Mouse (Mus musculus) Patski (cell line): ENCODE results near the gene Ambra1. TPM values are rescaled to one million over a fixed set of nuclear protein-coding genes. Genes with fewer than 3 reads are reported as not detected.

ENCODE experiments used
- ATAC-seq: fragments of 100-300 bp; one replicate; pipeline ENCODE4 v1.8.0; 2021
- CTCF ChIA-PET: fragments of 350-600 bp; sonication (Branson Sonifier 250); formaldehyde crosslinking; loops from one replicate; lab custom pipeline; 2022; ENCODE audit warnings: inconsistent platforms; lab: Charles Lee
- POLR2A ChIA-PET: fragments of 350-600 bp; sonication (Branson Sonifier 250); formaldehyde crosslinking; loops from one replicate; lab custom pipeline; 2022; ENCODE audit warnings: antibody characterized with exemption, inconsistent platforms; lab: Charles Lee
- DNase-seq: peaks from one replicate; pipeline ENCODE4 v3.0.0-alpha.2; 2011; ENCODE audit warnings: low read depth, low spot score
- H3K27me3 ChIP-seq: fragments of 371-371 bp; one replicate; pipeline ENCODE4 v1.5.1; 2021
- CTCF ChIP-seq: fragments of 100-300 bp; IDR thresholded peaks from one replicate; pipeline ENCODE4 v1.5.1; 2021
- in situ Hi-C: fragments of 300-500 bp; cut with MboI; formaldehyde crosslinking; loops from 3 replicates; pipeline ENCODE4 v1.11.1; 2018; ENCODE audit warnings: low pct_unique_long_range_greater_than_20kb, mixed read lengths
- polyA plus RNA-seq: library from polyadenylated mRNA; unstranded; gene quantifications from one replicate; pipeline ENCODE4 v1.2.3, GENCODE M21; 2021

Ambra1 gene
- polyA plus RNA-seq, 1 experiment from 2014 or later = 27.5 TPM

- TF ChIP-seq CTCF = no peak
- ATAC-seq (peak; percentile 27), DNase-seq (no peak)
- H3K27me3 ChIP-seq = no peaks in the 10 kb centered on the region
- ChIA-PET POLR2A (interaction anchor here (1.1 to 1.9 kb wide), 2 partner anchors 11 to 12 kb away, joined by 3 to 6 read pairs; no protein-coding TSS in a partner anchor), CTCF (interaction anchor here (0.8 to 2.4 kb wide), 3 partner anchors 10 to 16 kb away, joined by 3 to 14 read pairs (median 5); no protein-coding TSS in a partner anchor)
- in situ Hi-C loops = no loop called here
Measured at GRCm38 (mm10) chr2:91947397-91948150, 217.6 kb downstream of the Ambra1 start.

DNA sequence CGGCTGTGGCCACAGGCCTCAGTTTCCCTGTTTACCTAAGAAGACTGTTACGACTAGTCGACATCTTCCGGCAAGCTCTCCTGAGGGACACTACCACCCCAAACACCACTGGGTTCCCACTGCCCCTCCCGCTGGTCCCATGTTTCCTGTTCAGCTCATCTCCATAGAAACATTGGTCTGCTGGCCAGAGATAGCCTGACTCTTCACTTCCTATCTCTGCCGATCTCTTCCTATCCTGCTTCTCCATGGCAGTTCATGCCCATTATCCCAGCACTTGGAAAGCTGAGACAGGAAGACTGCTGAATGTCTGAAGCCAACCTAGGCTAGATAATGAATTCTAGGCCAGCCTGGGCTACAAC is 218.2 kb downstream of the Ambra1 start:
- DNase-seq = no peak
- ATAC-seq = no peak
- H3K27me3 ChIP-seq = no peaks in the 10 kb centered on the region
- ChIA-PET POLR2A (interaction anchor here (1.9 kb wide), 1 partner anchor 12 kb away, joined by 6 read pairs; no protein-coding TSS in a partner anchor), CTCF (interaction anchor here (1.4 to 2.4 kb wide), 2 partner anchors 11 to 15 kb away, joined by 5 to 14 read pairs; no protein-coding TSS in a partner anchor)
- in situ Hi-C loops = no loop called here
- no peak for TF ChIP-seq CTCF

DNA sequence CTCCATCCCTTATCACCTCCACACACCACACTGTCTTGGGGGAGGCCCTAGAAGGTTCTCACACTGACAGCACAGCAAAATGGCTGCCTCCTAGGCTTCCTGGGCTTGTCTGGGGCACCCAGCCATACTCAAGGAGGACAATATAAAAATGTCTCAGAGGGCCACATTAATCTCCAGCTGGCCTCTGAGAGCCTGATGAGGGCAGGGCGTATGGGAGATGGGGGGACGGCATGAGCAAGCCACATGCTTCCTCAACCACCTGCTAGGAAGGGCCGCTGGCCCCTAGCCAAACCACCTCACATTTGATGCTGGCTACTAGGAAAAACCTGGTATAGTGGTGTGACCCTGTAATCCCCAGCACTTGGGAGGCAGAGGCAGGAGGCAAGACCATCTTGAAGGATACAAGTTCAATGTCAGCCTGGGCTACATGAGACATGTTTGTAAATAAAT is 218.9 kb downstream of the Ambra1 start:
- ChIA-PET POLR2A (interaction anchor here (1.0 to 1.9 kb wide), 2 partner anchors 11 to 13 kb away, joined by 4 to 6 read pairs; no protein-coding TSS in a partner anchor), CTCF (interaction anchor here (2.4 kb wide), 1 partner anchor 10 kb away, joined by 14 read pairs; no protein-coding TSS in a partner anchor)
- H3K27me3 ChIP-seq = no peaks in the 10 kb centered on the region
- no peak for TF ChIP-seq CTCF
- in situ Hi-C loops = no loop called here
- DNase-seq (no peak), ATAC-seq (no peak)

DNA sequence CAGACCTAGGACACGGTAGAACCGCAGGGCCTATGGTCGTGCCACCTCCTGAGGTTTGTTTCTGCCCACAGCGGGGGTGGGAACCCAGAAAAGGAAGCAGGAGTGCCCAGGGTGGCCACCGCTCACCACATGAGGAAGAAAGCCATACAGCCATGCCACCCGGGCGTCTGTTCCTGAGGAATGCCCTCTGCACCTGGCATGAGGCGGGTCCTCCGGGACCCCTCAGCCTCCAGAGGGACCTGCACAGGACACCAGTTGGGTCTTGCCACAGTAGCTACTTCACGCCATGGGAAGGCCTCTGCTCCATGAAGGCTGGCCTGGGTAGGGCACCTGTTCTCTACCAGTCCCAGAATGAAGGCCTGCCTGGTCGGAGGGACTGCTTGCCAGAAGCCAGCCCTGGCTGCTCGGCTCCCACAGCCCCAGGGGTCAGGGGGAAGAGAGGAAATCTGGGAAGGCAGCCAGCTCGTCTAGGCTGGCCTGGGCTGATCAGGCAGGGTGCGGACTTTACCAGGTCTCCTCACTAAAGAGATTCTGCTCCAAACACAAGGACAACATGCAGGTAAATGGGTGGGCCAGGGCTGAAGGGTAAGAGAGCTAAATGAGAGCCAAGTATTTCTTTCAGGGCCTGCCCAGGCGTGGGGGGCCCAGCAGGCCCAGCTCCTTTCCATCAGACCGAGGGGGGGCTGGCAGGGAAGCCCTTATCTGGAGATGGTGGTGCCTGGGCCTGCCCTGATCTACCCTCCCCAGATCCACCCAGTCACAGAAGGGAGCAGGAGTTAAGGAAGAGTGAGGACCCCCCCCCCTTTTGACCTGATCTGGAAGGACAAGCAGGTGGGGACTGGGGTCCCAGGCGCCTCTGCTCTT is 219.7 kb downstream of the Ambra1 start:
- in situ Hi-C loops = no loop called here
- ChIA-PET POLR2A (interaction anchor here (1.0 kb wide), 1 partner anchor 13 kb away, joined by 4 read pairs; no protein-coding TSS in a partner anchor), CTCF (interaction anchor here (0.8 kb wide), 1 partner anchor 10 kb away, joined by 3 read pairs; no protein-coding TSS in a partner anchor)
- no peak for TF ChIP-seq CTCF
- H3K27me3 ChIP-seq = no peaks in the 10 kb centered on the region
- no peak for DNase-seq
- peak; percentile 36 for ATAC-seq

DNA sequence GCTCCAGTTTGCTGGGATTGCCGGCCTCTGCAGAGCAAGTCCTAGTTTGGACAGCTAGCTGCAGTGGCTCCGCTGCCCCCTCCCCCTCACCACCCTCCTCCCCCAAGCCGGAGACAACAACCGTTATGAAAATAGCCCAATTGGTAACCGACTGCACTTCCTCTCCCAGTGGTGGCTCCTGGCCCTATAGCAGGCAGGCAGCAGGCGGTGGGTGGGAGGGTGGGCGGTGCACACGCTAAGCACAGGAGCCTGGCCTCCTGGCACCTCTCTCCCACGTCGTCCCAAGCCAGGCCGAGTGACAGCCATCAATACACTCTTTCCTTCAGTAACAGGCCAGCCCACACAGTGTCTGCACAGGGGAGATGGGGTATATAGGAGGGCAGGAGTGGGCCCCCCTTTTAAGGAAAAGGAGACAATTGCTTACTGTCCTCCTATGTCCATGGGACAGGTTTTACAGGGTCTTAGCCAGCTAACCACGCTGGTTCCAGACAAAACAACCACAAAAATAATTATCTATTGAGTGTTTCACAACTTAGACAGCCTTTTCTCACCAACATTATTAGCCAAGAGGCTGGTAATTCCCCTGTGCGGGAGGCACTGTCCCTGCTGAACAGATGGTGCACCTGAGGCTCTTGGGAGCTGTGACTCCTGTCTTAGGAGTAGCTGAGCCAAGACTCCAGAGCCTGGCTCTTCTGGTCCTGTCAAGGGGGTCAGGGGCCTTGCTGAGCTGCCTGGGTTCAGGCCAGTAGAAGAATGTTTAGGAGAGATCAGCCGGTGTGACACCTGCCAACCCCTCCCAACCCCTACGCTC is 220.5 kb downstream of the Ambra1 start:
- no peak for TF ChIP-seq CTCF
- in situ Hi-C loops = no loop called here
- ATAC-seq (no peak), DNase-seq (no peak)
- CTCF ChIA-PET = no interaction called here
- no peaks in the 10 kb centered on the region for H3K27me3 ChIP-seq
- POLR2A ChIA-PET = no interaction called here

DNA sequence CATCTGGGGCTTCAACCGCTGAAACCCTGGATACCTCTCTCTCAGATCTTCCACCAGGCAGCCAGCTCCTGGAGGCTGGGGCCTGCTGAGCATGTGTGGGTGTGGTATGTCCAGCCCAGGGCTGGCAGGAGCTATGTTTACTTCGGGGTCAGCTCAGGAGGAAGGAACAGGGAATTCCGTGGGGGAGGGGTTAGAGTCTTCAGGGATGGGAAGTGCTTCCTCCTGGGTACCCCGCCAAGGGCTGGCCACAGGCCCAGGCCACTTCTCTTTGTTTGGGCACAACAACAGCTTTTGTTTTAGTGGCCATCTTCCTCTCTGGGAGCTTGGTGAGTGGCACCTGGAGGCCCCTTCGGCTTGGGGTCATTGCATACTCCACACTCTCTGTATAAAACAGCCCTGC is 223.9 kb downstream of the Ambra1 start:
- no peak for DNase-seq
- in situ Hi-C loops = no loop called here
- H3K27me3 ChIP-seq = no peaks in the 10 kb centered on the region
- no peak for TF ChIP-seq CTCF
- ChIA-PET POLR2A (interaction anchor here (0.7 to 0.8 kb wide), 2 partner anchors 59 to 998 kb away, joined by 3 read pairs; no protein-coding TSS in a partner anchor), CTCF (interaction anchor here (1.0 to 2.3 kb wide), 3 partner anchors 10 to 11 kb away, joined by 3 to 11 read pairs (median 5); no protein-coding TSS in a partner anchor)
- ATAC-seq = no peak

- ATAC-seq (no peak), DNase-seq (no peak)
- no peak for TF ChIP-seq CTCF
- ChIA-PET CTCF (interaction anchor here (2.3 kb wide), 1 partner anchor 8 kb away, joined by 11 read pairs; no protein-coding TSS in a partner anchor), POLR2A (interaction anchor here (0.6 kb wide), 1 partner anchor 181 kb away, joined by 3 read pairs; no protein-coding TSS in a partner anchor)
- in situ Hi-C loops = no loop called here
- no peaks in the 10 kb centered on the region for H3K27me3 ChIP-seq
Measured at GRCm38 (mm10) chr2:91955121-91955591, 225.2 kb downstream of the Ambra1 start.

GRCm38 (mm10) chr2:91955875-91956274 is 225.9 kb downstream of the Ambra1 start:
- H3K27me3 ChIP-seq = no peaks in the 10 kb centered on the region
- TF ChIP-seq CTCF = no peak
- DNase-seq (no peak), ATAC-seq (no peak)
- ChIA-PET CTCF (no interaction called here), POLR2A (no interaction called here)
- in situ Hi-C loops = no loop called here

- ATAC-seq (no peak), DNase-seq (no peak)
- in situ Hi-C loops = no loop called here
- no peaks in the 10 kb centered on the region for H3K27me3 ChIP-seq
- ChIA-PET CTCF (interaction anchor here (0.8 to 0.9 kb wide), 2 partner anchors 10 to 14 kb away, joined by 3 read pairs; no protein-coding TSS in a partner anchor), POLR2A (no interaction called here)
- TF ChIP-seq CTCF = no peak
Measured at GRCm38 (mm10) chr2:91957096-91957495, 227.2 kb downstream of the Ambra1 start.
